Mouse (Mus musculus) c-Kit-negative CD71-positive TER-119-positive erythroid progenitor cells, embryonic 14.5 days (primary cell): ENCODE measurements around the gene Slc25a18.

ENCODE experiments used
- DNase-seq: peaks from one replicate; pipeline ENCODE4 v3.0.0-alpha.2; 2013; ENCODE audit warnings: low read depth, low spot score

Gene Slc25a18

DNA sequence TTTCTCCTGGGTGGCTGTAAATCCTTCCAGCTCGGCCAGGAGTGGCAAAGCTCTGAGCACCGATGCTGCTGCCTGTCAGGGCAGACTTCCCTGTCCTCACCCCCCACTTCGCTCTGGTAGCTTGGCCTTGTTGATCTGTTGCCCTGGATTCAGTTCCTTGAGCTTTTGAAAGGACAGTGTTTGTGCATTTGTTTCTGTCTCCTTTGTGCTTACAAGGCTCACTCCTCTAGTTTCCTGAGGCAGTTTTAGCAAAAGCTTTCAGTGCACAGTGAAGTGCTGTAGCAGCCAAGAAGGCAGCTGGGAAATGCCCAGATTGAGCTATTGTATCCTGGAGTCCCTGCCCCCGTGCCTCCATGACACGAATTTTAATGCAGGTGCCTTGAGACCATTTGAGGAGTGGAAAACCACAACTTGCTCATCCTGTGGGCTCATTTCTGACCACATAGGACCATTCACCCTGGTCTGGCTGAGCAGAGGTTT, at the start of gene Slc25a18:
Slc25a18 (plus strand) TSS at position 430 of the 480 bp plus-strand sequence.
- DNase-seq = no peak

DNA sequence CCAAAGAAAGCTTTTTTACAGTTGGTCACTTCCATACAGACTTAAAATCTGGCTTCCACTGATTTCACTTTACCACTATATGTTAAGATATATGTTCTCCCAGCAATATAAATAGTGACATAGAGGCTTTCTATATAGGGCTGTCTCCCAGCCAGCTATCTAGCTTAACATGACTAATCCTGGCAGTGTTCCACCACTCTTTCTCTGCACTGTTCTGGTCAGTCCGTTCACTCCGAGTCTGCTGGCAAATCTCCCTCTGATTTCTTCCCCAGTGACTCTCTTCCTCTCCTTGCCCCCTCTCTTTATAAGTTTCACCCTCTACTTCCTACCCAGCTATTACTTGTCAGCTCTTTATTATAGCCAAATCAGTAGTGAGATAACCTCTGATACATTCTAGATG, 47.4 kb upstream of the Slc25a18 start:
- DNase-seq = no peak

DNA sequence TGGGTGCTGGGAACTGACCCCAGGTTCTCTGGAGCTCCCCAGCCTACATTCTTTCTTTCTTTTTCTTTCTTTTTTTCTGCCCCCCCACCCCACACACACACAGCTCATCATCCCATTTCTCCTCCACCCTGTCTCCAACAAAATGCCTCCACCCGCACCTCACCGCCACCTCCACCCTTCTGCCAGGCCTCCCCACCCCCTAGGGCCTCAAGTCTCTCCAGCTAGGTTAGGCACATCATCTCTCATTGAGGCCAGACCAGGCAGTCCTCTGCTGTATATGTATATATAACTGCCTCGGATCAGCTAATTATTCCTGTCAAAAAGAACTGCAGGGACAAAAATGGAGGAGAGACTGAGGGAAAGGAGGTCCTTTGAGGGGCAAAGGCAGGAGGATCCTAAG, 37.4 kb upstream of the Slc25a18 start:
- DNase-seq = no peak

DNA sequence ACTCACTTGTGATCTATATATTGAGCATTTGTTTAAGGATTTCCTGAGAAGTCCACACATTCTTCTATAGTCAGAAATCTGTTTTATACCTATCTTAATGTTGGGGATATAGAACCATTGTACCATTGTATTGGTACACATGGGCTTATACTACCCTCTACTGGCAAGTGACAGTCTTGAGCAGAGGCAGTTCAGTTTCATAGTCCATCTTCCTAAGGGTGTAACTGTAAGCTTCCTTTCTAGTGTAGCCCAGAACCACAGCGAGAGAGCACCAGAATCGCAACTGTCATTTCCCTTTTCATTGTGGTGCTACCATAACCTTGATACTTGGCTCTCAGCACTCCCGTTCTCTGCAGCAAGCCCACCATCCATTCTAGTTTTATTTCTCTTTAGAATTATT, 36.8 kb upstream of the Slc25a18 start:
- DNase-seq = peak; percentile 34

DNA sequence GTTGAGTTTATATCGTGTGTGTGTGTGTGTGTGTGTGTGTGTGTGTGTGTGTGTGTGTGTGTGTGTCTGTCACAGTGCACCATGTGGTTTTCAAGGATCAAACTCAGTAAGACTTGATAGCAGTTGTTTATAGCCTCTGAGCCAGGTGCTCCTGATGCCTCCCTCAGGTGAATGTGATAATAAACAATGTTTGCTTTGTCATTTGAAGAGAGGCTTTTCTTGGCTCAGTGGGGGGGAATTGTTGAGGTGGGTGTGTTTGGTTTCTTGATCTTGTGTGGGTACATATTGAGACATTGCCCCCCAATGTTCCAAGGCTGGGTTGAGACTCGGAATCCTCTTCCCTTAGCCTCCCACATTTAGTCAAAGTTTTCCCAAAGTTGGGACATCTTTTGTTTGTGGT, 30.2 kb upstream of the Slc25a18 start:
- DNase-seq = no peak

DNA sequence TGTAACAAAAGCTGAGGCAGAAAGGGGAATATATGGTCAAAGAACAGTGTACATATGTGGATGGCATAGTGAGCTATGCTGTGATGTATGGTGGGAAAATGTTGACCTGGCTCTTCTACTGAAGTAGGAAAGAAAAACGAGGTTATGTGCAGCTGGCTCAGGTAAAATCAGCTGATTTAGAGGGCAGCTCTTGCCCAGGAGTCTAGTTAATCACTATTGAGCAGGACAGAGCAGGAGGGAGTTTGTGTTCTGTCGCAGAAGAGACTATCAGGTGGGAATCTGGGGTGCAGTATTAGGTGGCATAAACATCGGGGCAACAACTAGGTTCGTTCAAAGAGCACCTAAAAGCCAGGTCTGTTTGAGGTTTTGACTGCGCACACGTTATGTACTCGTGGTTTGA, 29.1 kb upstream of the Slc25a18 start:
- DNase-seq = no peak

DNA sequence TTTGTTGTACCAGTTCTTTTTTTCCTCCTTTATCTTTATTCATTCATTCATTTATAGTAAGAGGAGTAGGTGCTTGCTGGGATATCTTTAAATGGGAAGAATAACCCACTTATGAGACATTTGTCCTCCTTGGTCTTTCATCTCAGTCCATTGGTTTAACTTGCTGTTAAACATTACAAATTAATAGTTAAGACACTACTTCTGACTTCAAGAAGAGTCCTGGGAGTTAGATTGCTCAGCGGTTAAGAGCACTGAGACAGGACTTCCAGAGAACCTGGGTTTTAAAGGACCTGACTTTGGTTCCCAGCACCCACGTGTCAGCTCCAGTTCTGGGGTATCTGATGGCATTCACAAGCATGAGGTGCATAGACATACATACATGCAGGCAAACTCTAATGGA, 27.0 kb upstream of the Slc25a18 start:
- no peak for DNase-seq

DNA sequence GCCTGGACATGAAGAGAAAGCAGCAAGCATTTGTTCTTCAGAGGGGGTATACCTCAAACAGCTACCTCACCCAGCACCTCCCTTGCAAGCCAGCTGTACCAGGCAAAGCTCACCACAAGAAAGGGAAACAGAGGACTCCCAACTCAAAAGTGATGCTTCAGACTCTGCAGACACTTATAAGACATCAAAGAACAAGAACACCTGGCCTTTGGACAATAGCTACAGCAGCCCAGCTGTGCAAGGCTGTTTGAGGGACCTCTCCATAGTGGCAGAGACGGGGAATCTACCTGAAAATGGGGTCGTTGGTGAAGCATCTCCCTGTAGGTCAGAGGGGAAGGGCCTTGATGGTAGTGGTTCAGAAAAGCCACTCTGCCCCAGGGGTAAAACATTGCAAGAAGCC, 12.2 kb upstream of the Slc25a18 start:
- no peak for DNase-seq

DNA sequence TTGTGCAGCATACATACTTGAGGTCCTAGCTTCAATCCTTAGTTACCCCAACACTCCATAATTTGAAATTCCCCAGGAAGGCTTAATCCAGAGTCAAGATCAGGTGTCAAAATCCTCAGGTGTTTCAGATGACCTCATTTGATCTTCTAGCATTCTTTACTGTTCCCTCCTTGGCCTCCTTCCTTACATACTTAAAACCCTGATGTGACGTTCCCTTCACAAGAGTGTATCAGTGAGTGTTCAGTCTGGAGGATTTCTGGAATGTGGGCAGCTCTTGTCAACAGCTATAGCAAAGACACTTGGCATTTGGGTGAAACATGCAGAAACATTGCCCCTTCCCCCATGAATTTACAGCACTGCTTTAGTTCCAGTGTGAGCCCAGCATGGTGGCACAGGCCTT, 3.4 kb upstream of the Slc25a18 start:
- DNase-seq = no peak

DNA sequence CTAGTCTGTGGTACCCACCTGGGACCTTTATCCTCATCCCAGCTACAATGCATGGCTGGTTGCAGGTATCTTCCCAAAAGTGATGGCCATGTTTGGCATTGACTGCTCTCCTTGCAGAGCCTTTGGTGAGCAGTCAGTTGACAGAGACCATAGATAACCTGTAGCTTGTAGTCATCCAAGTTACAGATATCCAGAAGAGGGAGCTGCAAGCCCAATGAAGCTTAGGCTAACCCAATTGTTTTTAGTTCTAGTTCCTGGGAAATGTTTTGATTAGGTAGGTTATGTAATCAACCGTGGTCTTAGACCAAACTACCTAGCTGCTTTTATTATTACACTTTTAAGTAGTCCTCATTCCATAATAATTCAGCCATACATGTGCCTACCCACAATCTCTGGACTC, 2.0 kb upstream of the Slc25a18 start:
- no peak for DNase-seq

DNA sequence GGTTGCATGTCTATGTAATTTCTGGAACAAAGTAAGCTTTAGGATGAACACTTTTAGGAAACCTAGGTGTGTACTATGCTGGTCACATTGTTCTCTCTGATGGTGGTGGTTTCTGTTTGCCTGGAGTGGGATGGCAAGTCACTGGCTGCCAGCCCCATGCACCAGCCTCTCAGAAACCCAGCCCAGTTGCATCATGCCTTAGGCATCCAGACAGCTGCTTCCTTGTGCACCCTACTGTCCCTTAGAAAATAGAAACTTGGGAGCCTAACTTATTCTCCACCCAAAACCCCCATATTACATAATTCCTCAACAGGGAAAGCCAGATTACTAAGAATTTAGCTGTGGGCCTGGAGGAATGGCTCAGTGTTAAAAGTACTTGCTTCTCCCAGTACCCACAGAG, 1.4 kb upstream of the Slc25a18 start:
- DNase-seq = no peak

DNA sequence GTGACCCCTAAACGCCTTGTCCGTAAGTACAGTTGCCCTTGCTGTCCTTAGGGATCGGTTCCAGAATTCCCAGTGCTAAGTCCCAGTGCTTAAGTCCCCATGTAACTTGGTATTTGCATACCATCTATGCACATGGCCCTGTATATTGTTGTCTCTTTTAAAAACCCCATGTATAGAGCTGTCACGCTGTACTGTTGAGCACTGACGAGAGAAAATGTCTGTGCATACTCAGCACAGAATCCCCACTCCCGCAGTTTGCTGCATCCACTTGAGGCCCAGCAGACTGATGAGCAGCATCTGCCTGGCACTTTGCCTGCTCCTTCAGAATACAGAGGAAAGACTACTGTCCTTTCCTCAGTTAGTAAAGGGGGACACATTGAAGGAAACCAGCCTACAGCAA, 385 bp downstream of the Slc25a18 start:
- no peak for DNase-seq

DNA sequence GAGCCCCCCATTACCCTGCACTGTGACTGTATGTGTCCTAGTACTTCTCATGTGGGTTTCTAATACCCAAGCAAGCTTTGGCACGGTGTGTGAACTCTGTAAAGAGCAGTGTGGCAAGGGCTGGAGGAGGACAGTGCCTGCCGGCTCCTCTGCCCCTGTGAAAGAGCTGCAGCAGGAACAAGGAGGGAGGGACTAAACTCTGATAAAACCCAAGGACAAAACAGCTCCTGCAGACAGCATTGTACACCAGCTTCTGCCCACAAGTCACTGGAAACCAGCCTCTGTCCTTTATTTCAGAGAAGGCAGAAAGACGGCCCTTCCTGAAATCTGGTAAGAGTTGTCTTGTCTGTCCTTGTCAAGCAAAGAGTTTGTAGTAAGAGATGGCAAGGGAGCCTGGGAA, 2.9 kb downstream of the Slc25a18 start:
- DNase-seq = no peak

DNA sequence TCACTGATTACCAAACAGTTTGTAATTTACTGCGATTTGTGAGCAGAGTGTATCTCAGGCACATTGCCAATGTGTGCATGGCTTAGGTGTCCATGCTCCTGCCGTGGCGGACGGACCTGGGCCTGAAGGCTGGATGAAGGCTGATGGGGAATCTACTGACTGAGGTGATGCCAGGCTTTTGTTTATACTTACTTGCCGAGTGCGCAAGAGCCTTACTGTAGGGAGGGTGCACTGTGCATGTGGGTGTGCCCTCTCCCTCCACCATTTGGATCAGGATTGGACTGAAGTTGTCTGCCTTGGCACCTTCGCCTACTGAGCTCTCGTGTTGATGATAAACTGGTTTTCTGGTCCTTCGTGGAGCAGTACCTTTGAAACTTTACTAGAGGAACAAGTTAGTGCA, 4.2 kb downstream of the Slc25a18 start:
- no peak for DNase-seq

DNA sequence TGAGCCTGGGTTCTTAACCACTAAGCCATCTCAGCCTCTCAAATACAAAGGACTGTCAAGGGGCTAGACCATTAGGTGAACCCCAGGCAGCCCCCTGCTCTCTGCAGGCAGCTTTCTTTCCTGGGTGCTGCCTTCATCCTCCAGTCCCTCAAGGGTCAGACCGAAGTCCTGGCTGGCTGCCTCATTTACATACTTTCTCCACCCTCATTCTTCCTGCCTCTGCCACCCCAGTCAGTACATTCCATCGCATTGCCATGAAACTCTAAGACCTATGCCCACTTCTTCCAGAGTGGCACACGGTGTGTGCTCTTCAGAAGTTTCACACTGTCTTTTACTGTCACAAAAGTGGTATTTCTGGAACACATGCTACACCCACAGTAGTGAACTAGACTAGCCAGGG, 4.8 kb downstream of the Slc25a18 start:
- DNase-seq = no peak

DNA sequence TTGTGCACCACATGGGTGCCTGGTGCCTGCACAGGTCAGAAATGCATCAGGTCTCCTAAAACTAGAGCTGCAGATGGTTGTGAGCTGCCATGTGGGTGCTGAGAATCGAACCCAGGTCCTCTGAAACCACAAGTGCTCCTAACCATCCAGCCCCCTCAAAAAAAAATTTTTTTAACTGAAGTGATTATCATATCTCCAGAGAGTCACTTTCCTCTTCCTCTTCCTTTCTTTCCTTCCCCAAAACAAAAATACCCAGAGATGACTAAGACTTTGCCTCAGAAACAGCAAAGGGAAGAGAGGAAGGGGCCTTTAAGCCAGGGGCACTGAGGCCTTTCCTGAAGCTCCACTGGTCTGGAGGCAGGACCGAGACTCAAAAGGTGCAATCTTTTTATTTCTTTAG, 9.6 kb downstream of the Slc25a18 start:
- DNase-seq = no peak

DNA sequence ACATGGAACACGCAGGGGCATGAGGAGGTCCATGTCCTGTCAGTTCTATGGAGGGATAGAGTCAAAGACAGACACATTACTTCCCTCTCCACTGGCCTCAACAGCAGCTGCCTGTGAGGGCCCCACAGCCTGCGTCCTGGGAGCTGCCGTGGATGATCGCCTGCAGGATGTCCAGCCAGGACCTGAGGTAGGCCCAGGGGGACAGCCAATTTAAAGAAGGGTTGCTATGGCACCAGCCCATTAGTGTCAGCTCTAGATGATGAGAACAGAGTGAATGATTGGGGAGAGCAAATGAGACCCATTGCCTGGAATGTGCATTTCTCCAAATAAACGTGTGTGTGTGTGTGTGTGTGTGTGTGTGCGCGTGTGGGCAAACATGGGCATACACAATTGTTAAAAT, 11.0 kb downstream of the Slc25a18 start:
- DNase-seq = no peak

DNA sequence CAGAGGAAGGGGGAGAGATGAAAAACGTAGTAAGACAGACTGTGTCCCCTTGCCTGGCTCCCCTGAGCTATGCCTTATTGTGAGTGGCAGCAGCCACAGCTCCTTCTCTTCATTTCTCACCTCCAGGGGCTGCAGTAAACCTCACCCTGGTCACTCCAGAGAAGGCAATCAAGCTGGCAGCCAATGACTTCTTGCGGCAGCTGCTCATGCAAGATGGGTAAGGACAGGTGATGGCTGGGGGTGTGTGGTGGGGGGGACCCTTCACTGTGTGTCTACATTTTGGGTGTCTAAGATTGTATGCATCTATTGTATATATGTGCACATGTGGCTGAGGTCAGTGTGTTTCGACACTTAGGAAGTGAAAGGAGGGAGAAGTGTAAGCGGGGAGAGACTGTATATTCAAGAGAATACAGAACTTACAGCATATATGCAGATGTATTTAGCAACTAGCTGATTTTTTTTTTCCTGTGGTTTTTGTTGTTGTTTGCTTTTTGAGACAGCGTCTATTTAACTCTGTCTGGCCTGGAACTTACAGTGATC, 14.8 kb downstream of the Slc25a18 start:
- DNase-seq = no peak

DNA sequence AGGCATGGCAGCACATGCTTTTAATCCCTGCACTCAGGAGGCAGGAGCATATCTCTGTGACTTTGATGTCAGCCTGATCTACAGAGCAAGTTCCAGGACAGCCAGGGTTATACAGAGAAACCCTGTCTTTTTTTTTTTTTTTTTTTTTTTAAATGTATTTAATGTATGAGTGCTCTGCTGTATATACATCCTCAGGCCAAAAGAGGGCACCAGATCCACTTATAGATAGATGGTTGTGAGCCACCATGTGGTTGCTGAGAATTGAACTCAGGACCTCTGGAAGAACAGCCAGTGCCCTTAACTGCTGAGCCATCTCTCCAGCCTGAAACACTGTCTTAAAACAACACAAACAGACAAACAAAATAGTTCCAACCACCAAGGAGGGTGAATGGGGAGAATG, 15.5 kb downstream of the Slc25a18 start:
- peak; percentile 13 for DNase-seq

DNA sequence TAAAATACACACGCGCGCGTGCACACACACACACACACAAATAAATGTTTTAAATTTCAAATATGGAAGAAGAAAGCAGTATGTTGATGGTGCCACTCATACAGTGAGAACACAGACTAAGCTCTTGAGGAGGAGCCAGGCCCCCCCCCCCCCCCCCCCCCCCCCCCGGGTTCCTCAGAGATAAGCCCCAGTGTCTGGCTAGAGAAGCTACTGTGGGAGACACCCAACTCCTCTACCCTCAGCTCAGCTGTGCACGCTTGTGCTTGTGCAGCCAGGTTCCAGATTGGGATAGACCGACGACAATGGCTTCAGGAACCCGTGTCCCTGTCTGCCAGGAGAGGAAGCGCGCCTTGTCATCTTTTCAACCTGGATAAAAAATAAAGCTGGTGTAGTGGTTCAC, 16.8 kb downstream of the Slc25a18 start:
- DNase-seq = no peak

DNA sequence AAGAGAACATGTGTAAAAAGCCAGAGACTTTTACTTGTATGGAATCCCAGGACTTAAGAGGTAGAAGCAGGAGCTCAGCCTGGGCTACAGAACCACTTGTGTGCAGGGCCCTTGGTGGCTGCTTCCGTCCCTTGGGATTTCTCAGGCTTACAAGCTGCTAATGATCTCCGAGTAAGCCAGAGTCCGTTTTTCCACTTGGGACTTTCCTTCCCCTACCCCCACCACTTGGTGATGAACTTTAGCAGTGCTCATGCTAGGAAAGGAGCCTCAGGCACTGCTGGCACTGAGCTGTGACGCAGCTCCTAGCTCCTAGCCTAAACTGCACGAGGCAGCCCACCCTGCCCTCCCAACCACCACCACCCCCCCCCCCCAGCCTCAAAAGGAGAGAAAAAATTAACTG, 17.3 kb downstream of the Slc25a18 start:
- no peak for DNase-seq

DNA sequence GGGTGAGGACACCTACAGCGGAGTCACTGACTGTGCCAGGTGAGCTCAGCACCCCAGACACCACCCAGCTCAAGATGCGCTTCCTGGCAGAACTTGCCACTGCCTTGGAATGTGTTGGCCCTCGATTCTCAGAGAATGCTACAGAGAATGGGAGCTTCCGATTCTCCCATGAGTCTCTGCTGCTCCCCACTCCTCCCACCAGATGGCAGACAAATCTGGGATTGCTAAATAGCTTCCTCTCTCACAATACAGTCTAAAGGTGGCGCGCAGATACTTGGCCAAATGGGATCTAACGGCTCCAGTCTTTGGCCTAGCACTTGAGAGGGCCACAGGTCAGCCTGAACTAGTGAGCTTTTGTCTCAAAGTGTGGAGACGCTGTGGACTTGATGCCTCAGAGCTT, 19.6 kb downstream of the Slc25a18 start:
- DNase-seq = no peak

DNA sequence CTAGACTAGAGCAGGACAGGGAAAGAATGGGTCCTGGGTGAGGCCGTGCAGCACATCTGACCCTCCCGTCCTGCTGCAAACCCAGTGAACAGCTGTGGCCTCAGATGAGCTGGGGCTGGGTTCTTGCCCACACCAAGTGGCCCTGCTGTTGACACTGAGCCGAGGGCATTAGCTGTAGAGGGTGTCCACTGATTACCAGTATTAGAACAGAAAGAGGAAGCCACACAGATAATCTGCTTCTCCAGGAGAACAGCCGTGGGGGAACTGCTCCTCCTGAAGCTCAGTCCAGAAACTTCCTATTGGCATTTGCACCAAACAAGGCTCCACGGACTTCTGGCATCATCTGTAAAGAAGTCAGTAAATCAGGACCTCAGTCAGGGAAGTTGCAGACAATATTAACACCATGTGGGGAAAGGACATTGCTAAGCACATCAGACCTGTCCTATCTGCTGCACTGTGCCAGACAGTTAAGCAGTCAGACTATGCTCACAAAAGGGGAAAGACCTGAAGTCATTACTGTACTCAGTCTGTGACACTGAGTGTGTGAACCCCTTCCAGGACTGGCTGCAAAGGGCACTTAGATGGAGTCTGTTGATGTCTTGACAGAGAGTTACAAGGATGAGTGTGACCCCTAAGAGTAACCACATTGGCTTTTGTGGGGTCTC, 22.2 kb downstream of the Slc25a18 start:
- DNase-seq = no peak

DNA sequence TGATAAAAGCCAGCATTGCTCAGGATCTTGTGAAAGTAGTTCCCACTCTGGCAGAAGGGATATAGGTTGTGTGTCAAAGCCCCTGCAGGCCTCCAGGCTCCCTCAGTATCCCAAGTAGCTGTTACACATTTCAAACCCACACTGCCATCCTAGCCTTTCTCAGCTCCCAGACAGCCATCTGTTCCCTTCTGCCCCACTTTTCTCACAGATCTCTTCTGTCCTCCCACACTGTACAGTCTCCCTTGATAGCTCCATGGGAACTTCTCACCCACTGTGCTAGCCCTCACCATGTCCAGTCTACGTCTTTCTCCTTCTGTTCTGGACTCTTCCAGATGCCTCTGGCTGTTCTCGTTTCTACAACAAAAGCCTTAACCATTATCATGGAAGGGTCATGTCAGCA, 22.7 kb downstream of the Slc25a18 start:
- DNase-seq = no peak
